Mouse (Mus musculus): ENCODE measurements at regions not wholly inside any gene's neighbourhood (a gene's known extent, or its start where the extent isn't known, plus 50 kb on each side); places are given as distances from the start of the nearest gene placed in this dataset.

- TF ChIP-seq POLR2A (IDR thresholded peaks at IDR 0.05; ENCODE audit: extremely low read depth, insufficient read depth, low read length) (no peak), CTCF (IDR thresholded peaks at IDR 0.05; ENCODE audit: low read depth, low read length) (no peak)
These were observed 337.0 kb downstream of the Brinp2 start for GRCm38 (mm10) chr1:158019161-158019560.

Measured in liver, adult 2 months (tissue).